Comparison of ENCODE assay signal across 12 mouse cellular contexts in genomic region chr5:147300001-147300363, GRCm38 (mm10). TPM values are rescaled to one million over a fixed set of nuclear protein-coding genes. Genes with fewer than 3 reads are reported as not detected.
DNase-seq lines count a peak whose midpoint lies in the region; ATAC-seq and TF ChIP-seq lines count a peak whose summit lies in the region.
"Had no signal": no experiment of that assay in that cellular context is flagged by ENCODE, and none has a peak within 500 bp of the region (broad histone marks: within the 10 kb centered on the region; RNA-seq: fewer than 3 reads in every experiment).

No protein-coding gene starts in this region.

- WGBS in heart, embryonic 13.5 days, result under 1% methylated on average over 4 of the region's 4 CpGs
- WGBS in limb, embryonic 14.5 days, result 4% methylated on average over 4 of the region's 4 CpGs
- 5% methylated on average over 4 of the region's 4 CpGs for WGBS in stomach, embryonic 15.5 days

- peak overlapping the region; percentile 40 for H3K4me3 ChIP-seq in heart, embryonic 13.5 days
- peak overlapping the region; percentile 60 for H3K4me3 ChIP-seq in megakaryocyte, embryonic 14.5 days (replicated peaks)
- peak overlapping the region; percentile 24 for H3K4me3 ChIP-seq in limb, embryonic 14.5 days (replicated peaks; ENCODE audit: low read length)
- peak overlapping the region; percentile 30 for H3K4me3 ChIP-seq in stomach, embryonic 15.5 days (replicated peaks)

- intact Hi-C loops in heart, postnatal 25 days (cut with DNase I), result no loop called here

- H3K4me2 ChIP-seq in heart, embryonic 13.5 days, result peak overlapping the region; percentile 63
- H3K4me2 ChIP-seq in limb, embryonic 14.5 days (replicated peaks; ENCODE audit: low read depth, low read length, severe bottlenecking), result no peak overlapping the region
- peak overlapping the region; percentile 59 for H3K4me2 ChIP-seq in stomach, embryonic 15.5 days

- H3K27me3 ChIP-seq in heart, embryonic 13.5 days (replicated peaks), result peaks cover 99% of the 10 kb centered on the region
- peaks cover 90% of the 10 kb centered on the region for H3K27me3 ChIP-seq in megakaryocyte, embryonic 14.5 days (replicated peaks)
- peaks cover 90% of the 10 kb centered on the region for H3K27me3 ChIP-seq in limb, embryonic 14.5 days (ENCODE audit: control insufficient read depth, insufficient read depth, low read length)
- H3K27me3 ChIP-seq in stomach, embryonic 15.5 days (replicated peaks), result peaks cover 79% of the 10 kb centered on the region

- peaks cover 28% of the 10 kb centered on the region for H3K4me1 ChIP-seq in heart, embryonic 13.5 days
- H3K4me1 ChIP-seq in megakaryocyte, embryonic 14.5 days, result peaks cover 26% of the 10 kb centered on the region
- H3K4me1 ChIP-seq in limb, embryonic 14.5 days (ENCODE audit: control insufficient read depth, insufficient read depth, low read length), result 0 out of 2 replicates have a peak, but pooled peaks cover 8% of the 10 kb centered on the region
- H3K4me1 ChIP-seq in stomach, embryonic 15.5 days, result peaks cover 19% of the 10 kb centered on the region

- no peaks in the 10 kb centered on the region for H3K9me3 ChIP-seq in heart, embryonic 13.5 days
- H3K9me3 ChIP-seq in megakaryocyte, embryonic 14.5 days, result peaks cover 4% of the 10 kb centered on the region
- no peaks in the 10 kb centered on the region for H3K9me3 ChIP-seq in limb, embryonic 14.5 days (ENCODE audit: control insufficient read depth, low read length)
- H3K9me3 ChIP-seq in stomach, embryonic 15.5 days, result no peaks in the 10 kb centered on the region

- no peak for DNase-seq in heart, postnatal 25 days (ENCODE audit: low spot score)
- DNase-seq in limb, embryonic 14.5 days (ENCODE audit: low spot score), result no peak
- no peak for DNase-seq in layer of hippocampus, adult 11-12 months (ENCODE audit: low spot score)
- no peak for DNase-seq in thymus, postnatal 36 days
- DNase-seq: cerebellum, adult 9-11 months; kidney, postnatal 4 days; right cerebral cortex, adult 18-20 months had no signal

- ATAC-seq in heart, embryonic 13.5 days (ENCODE audit: extremely low read depth, insufficient number of reproducible peaks, low FRiP score, low TSS enrichment), result no peak
- no peak for ATAC-seq in megakaryocyte, adult 5-6 weeks (ENCODE audit: poor library complexity, severe bottlenecking)
- ATAC-seq in limb, embryonic 14.5 days (ENCODE audit: low FRiP score, low read depth), result no peak
- ATAC-seq in stomach, embryonic 15.5 days (ENCODE audit: insufficient read depth, low FRiP score, low read depth), result peak; percentile 33

- no peaks in the 10 kb centered on the region for H3K36me3 ChIP-seq in heart, embryonic 13.5 days
- H3K36me3 ChIP-seq in megakaryocyte, embryonic 14.5 days (replicated peaks; ENCODE audit: low read length), result no peaks in the 10 kb centered on the region
- no peaks in the 10 kb centered on the region for H3K36me3 ChIP-seq in limb, embryonic 14.5 days (ENCODE audit: control insufficient read depth, insufficient read depth, low read length)
- H3K36me3 ChIP-seq in stomach, embryonic 15.5 days, result no peaks in the 10 kb centered on the region

- TF ChIP-seq POLR2A in limb, embryonic 14.5 days (IDR thresholded peaks at IDR 0.05; ENCODE audit: borderline replicate concordance, extremely low read depth, insufficient read depth, insufficient read length), result no peak

- no peak overlapping the region for H3K9ac ChIP-seq in heart, embryonic 13.5 days
- no peak overlapping the region for H3K9ac ChIP-seq in limb, embryonic 14.5 days (ENCODE audit: low read depth, low read length, severe bottlenecking)
- H3K9ac ChIP-seq in stomach, embryonic 15.5 days, result no peak overlapping the region

- H3K27ac ChIP-seq in heart, embryonic 13.5 days (replicated peaks), result no peak overlapping the region
- no peak overlapping the region for H3K27ac ChIP-seq in limb, embryonic 14.5 days (replicated peaks; ENCODE audit: low read depth, low read length)
- H3K27ac ChIP-seq in stomach, embryonic 15.5 days, result no peak overlapping the region

RNA-seq across cellular contexts. Expression of gene Cdx2, which starts 7.1 kb away (rescaled TPM):
- not detected in 2 replicates for polyA plus RNA-seq in heart, embryonic 13.5 days (2015; fragmentation: Nextera tagmentation; extraction: Ambion mirVana)
- total RNA-seq in heart, postnatal 25 days (2021), result not detected
- not detected in 2 replicates for polyA plus RNA-seq in megakaryocyte, embryonic 14.5 days (2012; ENCODE audit: insufficient read depth, low replicate concordance)
- total RNA-seq in megakaryocyte, adult 5-6 weeks (2015), result not detected in 2 replicates
- not detected in 2 replicates for total RNA-seq in megakaryocyte, adult 5-6 weeks (2017)
- polyA plus RNA-seq in limb, embryonic 14.5 days (2012; rRNA removed), result 0.03 TPM in 1 of 2 replicates, not detected in the other
- polyA plus RNA-seq in limb, embryonic 14.5 days (2014; fragmentation: Nextera tagmentation; extraction: Ambion mirVana), result not detected in 2 replicates
- 8.1 and 9.8 TPM in 2 replicates for polyA plus RNA-seq in stomach, embryonic 15.5 days (2015; fragmentation: Nextera tagmentation; extraction: Ambion mirVana)
- total RNA-seq: megakaryocyte-erythroid progenitor cell, adult 5-6 weeks had no signal

RNA-seq across cellular contexts. Expression of gene Urad, which starts 22.3 kb away (rescaled TPM):
- polyA plus RNA-seq in heart, embryonic 13.5 days (2015; fragmentation: Nextera tagmentation; extraction: Ambion mirVana), result not detected in 2 replicates
- not detected for total RNA-seq in heart, postnatal 25 days (2021)
- polyA plus RNA-seq in megakaryocyte, embryonic 14.5 days (2012; ENCODE audit: insufficient read depth, low replicate concordance), result not detected in 2 replicates
- not detected in 2 replicates for total RNA-seq in megakaryocyte, adult 5-6 weeks (2015)
- total RNA-seq in megakaryocyte, adult 5-6 weeks (2017), result not detected in 2 replicates
- not detected in 2 replicates for polyA plus RNA-seq in limb, embryonic 14.5 days (2012; rRNA removed)
- polyA plus RNA-seq in limb, embryonic 14.5 days (2014; fragmentation: Nextera tagmentation; extraction: Ambion mirVana), result not detected in 2 replicates
- polyA plus RNA-seq in stomach, embryonic 15.5 days (2015; fragmentation: Nextera tagmentation; extraction: Ambion mirVana), result 0.41 and 0.71 TPM in 2 replicates
- total RNA-seq: megakaryocyte-erythroid progenitor cell, adult 5-6 weeks had no signal

RNA-seq across cellular contexts. Expression of gene Pdx1, which starts 30.2 kb away (rescaled TPM):
- polyA plus RNA-seq in heart, embryonic 13.5 days (2015; fragmentation: Nextera tagmentation; extraction: Ambion mirVana), result not detected in 2 replicates
- total RNA-seq in heart, postnatal 25 days (2021), result not detected
- not detected in 2 replicates for polyA plus RNA-seq in megakaryocyte, embryonic 14.5 days (2012; ENCODE audit: insufficient read depth, low replicate concordance)
- total RNA-seq in megakaryocyte, adult 5-6 weeks (2015), result not detected in 2 replicates
- not detected in 2 replicates for total RNA-seq in megakaryocyte, adult 5-6 weeks (2017)
- polyA plus RNA-seq in limb, embryonic 14.5 days (2012; rRNA removed), result not detected in 2 replicates
- not detected in 2 replicates for polyA plus RNA-seq in limb, embryonic 14.5 days (2014; fragmentation: Nextera tagmentation; extraction: Ambion mirVana)
- polyA plus RNA-seq in stomach, embryonic 15.5 days (2015; fragmentation: Nextera tagmentation; extraction: Ambion mirVana), result 10.0 and 14.0 TPM in 2 replicates
- total RNA-seq: megakaryocyte-erythroid progenitor cell, adult 5-6 weeks had no signal
